Mouse (Mus musculus) c-Kit-positive CD71-negative TER-119-negative erythroid progenitor cells, embryonic 14.5 days (primary cell): ENCODE measurements around the gene Slc6a9.

Source experiments
- DNase-seq: peaks from one replicate; pipeline ENCODE4 v3.0.0-alpha.2; 2013; ENCODE audit warnings: low read depth

Slc6a9 gene

DNA sequence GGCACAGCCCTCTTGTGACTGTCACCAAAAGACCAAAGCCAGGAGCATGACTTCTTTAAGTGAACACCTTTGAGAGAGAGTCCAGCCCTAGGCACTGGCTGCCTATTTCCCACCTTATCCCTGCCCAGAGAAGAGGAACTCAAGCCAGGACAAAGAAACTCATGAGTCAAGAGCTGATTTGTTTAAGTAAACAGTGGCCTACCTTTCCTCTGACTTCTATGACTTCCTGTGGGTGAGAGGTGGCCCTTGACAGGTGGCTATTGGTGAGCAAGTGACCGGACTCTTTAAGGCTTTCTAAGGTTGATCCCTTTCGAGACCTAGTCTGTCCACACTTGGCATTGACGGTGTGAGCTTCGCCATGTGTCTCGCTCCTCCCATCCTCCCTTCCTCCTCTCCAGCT is 6.5 kb downstream of the Slc6a9 start:
- DNase-seq, result no peak

- DNase-seq, result no peak
These were observed 7.3 kb downstream of the Slc6a9 start for GRCm38 (mm10) chr4:117841566-117841965.

DNA sequence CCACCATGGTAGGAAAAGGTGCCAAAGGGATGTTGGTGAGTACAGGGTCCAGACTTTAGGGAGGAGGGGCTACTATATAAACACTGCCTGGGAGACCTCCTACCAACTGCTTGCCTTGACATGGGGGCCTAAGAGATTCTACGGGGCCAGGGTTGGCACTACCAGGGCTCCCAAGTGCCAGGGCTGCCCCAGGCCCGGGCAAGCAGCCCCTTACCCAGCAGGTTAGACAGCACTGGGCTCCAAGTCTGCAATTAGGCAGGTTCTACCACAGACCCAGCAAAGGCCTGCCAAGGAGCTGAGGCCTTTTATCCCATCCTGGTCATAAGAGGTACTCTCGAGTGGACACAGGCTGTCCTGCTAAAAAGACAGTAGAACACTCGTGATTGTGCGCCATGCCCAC is 8.8 kb downstream of the Slc6a9 start:
- no peak for DNase-seq

GRCm38 (mm10) chr4:117844467-117844866 is 10.2 kb downstream of the Slc6a9 start:
- no peak for DNase-seq

DNA sequence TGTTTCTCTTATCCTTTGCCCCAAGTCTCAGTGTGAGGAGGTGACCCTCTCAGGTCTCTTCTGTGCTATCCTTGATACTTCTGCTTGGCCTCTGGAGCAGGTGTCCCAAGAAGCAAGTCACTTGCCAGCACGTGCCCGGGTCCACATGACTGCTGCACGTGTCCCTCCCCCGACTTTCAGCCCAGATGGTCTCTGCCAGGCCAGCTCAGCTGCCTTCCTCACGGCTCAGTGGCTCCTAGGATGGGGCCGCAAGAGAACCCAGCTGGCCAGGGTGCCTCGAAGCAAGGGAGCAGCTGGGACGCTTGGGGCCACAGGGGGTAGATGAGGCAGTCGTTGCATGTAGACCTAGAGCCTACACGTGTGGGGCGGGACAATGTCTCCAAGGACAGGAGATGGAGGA is 11.0 kb downstream of the Slc6a9 start:
- DNase-seq, result no peak

GRCm38 (mm10) chr4:117846261-117846660 is 12.0 kb downstream of the Slc6a9 start:
- DNase-seq, result no peak

DNA sequence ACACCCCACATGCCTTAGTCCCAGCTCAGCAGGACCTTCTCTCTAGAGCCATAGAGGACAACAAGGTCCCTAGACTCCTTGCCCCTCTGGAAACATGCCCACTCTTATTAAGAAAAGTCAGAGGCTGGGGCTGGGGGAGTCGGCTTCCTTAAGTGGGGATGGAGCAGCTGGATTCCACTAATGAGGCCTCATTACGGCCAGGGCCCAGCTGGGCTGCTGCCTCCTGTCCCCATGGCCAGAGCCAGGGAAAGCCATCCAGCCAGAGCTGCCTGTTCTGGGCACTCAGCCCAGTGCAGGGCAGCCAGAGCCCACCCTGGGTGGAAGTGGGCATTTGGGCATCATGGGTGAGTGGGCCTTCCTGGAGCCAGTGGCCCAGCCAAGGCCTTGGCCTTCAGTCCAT is 12.7 kb downstream of the Slc6a9 start:
- no peak for DNase-seq

DNA sequence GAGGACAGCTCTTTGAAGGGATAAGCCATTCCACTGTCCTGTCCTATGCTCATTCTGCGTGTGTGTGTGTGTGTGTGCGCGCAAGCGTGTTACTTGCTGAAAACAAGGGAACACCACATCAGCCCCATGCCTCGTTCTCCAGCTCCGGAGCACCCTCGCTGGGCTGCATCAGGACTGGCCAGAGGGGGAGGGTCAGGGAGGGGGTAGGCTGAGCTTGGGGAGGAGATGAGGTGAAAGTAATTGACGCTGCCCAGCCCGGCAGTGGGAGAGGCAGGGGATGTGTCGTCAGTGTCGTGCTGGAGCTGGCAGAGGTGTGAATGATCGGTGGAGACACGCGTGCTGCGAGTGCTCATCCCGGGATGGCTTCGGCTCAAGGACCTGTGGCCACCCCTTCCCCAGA is 14.8 kb downstream of the Slc6a9 start:
- no peak for DNase-seq

GRCm38 (mm10) chr4:117849506-117849905 is 15.2 kb downstream of the Slc6a9 start:
- no peak for DNase-seq

DNA sequence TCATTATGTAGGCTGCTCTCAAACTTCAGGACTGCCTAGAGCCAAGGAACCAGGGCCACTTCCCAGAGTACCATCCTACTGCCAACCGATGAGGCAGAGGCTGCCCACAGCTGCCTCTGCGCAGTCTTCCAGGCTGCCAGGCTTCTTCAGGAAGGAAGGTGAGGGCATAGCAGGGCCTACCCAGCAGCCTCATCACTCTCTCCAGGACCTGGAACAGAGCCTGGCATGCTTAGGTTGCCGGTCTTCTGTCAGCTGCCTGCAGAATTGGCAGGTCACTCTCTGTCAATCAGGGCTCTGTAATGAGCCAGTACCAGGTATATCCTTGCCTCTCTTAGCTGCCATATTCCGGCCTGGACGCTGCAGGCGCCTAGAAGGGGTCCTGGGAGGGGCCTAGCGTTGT is 15.9 kb downstream of the Slc6a9 start:
- DNase-seq, result no peak

DNA sequence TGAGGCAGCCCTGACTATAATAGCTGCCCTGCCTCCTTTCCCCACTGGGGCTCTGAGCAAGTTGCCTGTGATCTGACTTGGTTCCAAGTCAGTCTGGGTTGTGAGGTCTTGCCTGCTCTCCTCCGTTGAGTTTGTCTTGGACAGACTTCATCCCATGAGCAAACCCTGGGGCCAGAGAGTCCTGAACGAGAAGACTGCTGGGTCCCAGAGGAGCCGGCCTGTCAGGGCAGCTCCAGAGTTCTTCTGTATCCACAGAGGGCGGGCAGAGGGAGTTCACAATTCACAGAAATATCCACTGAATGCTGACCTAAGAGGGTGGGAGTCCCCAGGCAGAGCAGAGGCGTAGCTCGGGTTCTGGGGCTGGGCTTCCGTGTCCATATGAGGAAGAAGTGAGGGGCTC is 16.6 kb downstream of the Slc6a9 start:
- no peak for DNase-seq

DNA sequence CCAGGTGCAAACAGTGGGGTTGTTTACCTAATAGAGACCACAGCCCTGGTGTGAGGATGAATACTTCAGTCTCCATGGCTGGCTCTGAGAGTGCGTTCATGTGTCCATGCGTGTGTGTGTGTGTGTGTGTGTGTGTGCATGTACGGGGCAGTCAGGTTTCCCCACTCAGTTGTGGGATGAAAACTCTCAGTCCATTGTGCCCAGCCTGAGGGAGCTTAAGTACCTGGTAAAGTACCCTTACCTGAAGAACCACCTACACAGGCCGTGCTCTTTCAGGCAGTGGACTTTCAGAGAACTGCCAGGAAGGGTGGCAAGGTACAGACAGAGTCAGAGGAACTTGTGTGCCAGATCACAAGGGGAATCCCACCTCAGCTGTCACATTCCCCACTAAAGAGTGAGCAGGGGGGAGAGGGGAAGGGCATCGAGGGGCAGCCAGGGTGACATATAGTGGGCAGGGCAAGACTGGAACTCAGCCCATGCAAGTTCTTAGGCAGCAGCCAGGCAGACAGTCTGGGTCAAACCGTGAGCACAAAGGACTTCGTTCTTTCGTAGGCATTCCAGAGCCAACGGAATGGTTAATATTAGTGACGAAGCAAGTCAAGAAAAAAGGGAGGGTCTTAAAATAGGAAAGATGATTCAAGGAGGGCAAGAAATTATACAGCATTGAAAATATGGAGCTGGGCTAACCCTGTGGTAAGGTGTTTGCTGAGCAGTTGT is 18.0 kb downstream of the Slc6a9 start:
- DNase-seq, result no peak

DNA sequence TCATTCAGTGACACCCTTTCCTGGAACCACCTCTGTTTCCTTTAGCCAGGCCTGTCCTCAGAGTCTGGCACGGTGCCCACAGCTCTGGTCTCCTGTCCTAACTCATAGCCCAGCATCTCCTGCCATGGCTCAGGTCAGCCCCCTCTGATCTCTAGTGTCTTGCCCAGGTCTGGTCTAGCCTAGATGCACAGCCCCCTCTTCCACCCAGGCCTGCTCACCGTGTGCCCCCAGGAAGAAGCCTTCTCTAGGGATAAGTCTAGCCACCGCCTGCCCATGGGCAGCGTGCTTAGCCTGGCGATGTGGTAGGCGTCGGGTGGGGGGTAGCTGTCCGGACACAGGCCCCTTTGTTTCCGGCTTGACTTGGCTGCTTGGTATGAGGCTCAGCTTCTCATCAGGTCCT is 20.8 kb downstream of the Slc6a9 start:
- no peak for DNase-seq

GRCm38 (mm10) chr4:117858794-117859193 is 24.5 kb downstream of the Slc6a9 start:
- DNase-seq, result no peak

DNA sequence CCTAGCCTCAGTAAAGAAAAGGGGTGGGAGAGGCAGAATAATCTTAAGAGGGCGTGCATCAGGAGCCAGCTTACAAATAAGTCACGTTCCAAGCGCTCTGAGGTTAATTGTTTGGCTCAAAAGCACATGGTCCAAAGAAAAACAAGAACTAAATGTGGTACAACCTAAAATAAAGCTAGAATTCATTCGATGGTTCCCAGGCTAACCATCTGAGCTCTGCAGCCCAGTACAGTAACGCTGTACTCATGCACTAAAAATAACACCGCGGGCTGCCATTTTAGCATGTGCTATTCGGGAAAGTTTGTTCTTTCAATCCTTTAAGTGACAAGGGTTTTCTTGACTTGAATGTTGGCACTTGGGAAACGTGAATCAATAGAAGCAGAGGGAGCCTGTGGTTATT is 26.3 kb downstream of the Slc6a9 start:
- no peak for DNase-seq

DNA sequence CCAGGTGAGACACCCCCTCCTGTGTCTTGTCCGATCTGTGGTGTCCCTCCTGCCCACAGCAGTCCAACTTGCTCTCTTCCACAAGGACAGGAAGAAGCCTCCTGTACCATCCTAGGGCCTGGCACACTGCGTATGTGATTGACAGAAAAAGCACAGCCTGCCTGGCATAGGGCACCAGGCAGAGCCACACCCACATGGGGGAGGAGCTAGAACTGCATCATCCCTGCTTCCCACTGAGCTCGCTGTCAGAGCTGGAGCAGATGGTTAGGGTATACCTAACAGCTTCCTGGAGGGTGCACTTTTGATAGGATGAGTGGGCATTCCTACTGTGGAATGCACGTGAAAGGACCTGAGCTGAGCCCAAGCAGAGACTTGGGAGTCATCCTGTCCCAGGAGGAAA is 28.5 kb downstream of the Slc6a9 start:
- no peak for DNase-seq

GRCm38 (mm10) chr4:117866083-117866482 is 31.8 kb downstream of the Slc6a9 start:
- DNase-seq, result no peak

GRCm38 (mm10) chr4:117867000-117867399 is 32.7 kb downstream of the Slc6a9 start:
- no peak for DNase-seq

DNA sequence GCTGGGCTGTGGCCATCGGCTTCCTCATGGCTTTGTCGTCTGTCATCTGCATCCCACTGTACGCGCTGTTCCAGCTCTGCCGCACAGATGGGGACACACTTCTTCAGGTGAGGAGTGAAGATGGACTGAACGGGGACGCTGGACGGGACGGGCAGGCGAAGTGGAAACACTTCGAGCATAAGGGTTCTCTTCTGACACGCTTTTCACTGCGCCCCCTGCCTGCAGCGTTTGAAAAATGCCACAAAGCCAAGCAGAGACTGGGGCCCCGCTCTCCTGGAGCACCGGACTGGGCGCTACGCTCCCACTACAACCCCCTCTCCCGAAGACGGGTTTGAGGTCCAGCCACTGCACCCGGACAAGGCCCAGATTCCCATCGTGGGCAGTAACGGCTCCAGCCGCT is 33.5 kb downstream of the Slc6a9 start:
- peak; percentile 51 for DNase-seq

- DNase-seq, result no peak
These were observed 35.0 kb downstream of the Slc6a9 start for GRCm38 (mm10) chr4:117869317-117869716.

DNA sequence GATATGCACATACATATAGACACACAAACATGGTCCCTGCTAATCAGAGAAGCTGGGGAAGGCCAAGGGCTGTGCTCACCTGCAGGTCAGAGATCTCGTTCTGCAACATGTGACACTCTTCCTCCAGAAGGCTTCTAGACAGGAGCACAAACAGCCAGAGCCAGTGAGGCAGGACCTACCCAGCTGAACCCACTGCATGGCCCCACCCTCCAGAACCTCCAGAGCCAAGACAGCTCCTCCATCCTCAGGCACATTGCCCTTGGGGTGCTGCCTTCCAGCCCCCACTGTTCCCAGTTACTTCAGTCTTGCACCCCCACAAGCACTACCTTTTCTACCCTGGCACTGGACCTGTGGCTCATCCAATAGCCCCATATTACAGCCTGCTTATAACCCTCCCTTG is 36.1 kb downstream of the Slc6a9 start:
- DNase-seq, result no peak

GRCm38 (mm10) chr4:117871787-117872186 is 37.5 kb downstream of the Slc6a9 start:
- DNase-seq, result no peak

GRCm38 (mm10) chr4:117872471-117872886 is 38.2 kb downstream of the Slc6a9 start, which contains the start of gene Ccdc24:
Gene Ccdc24 (minus strand): TSS chr4:117872557.
- DNase-seq, result no peak

GRCm38 (mm10) chr4:117873615-117874014 is 39.3 kb downstream of the Slc6a9 start:
- DNase-seq, result no peak
